Mouse (Mus musculus) MEL (cell line): ENCODE data around the gene Slc41a2. TPM values are rescaled to one million over a fixed set of nuclear protein-coding genes. Genes with fewer than 3 reads are reported as not detected.
"Not testable (repeated sequence)": the region's sequence is repeated elsewhere in the genome, so short reads cannot be mapped to it uniquely, and the experiment has no call there.

Experiments
- DNase-seq: peaks from one replicate; pipeline ENCODE4 v3.0.0; 2011; ENCODE audit warnings: low read depth, low spot score
- H3K27ac ChIP-seq: 2 replicates; pipeline ENCODE4 v1.5.1; 2012; ENCODE audit warnings: low read depth, mild to moderate bottlenecking, control low read depth, low read length, moderate library complexity; ENCODE audit not compliant: control insufficient read depth
- H3K27me3 ChIP-seq, 2 experiments: fragments of 150-350 bp in 1 of 2; sonication (generic) in 1 of 2; 2 replicates each; pipeline ENCODE4 v1.6.1; 2012; ENCODE audit warnings: low read length in 2 of 2, mild to moderate bottlenecking in 2 of 2, improper control_type of control experiment in 1 of 2, moderate library complexity in 1 of 2; ENCODE audit not compliant: insufficient read depth in 2 of 2, control insufficient read depth in 1 of 2
- H3K36me3 ChIP-seq, 2 experiments: 2 replicates each; pipeline ENCODE4 v1.6.1; 2012 to 2014; ENCODE audit warnings: low read length in 2 of 2, improper control_type of control experiment in 1 of 2, inconsistent platforms in 1 of 2, mild to moderate bottlenecking in 1 of 2; ENCODE audit not compliant: insufficient read depth in 2 of 2, control insufficient read depth in 1 of 2
- H3K4me1 ChIP-seq, 2 experiments: fragments of 150-350 bp in 1 of 2; sonication (generic) in 1 of 2; 2 replicates each; pipeline ENCODE4 v1.6.1; 2012; ENCODE audit warnings: low read length in 2 of 2, improper control_type of control experiment in 1 of 2, mild to moderate bottlenecking in 1 of 2; ENCODE audit not compliant: insufficient read depth in 2 of 2, control insufficient read depth in 1 of 2
- H3K4me3 ChIP-seq, 2 experiments: fragments of 150-350 bp in 1 of 2; sonication (generic) in 1 of 2; 2 replicates each; pipeline ENCODE4 v1.5.1; 2012; ENCODE audit warnings: low read depth in 2 of 2, low read length in 2 of 2, mild to moderate bottlenecking in 2 of 2, moderate library complexity in 2 of 2, control low read depth in 1 of 2, improper control_type of control experiment in 1 of 2; ENCODE audit not compliant: control insufficient read depth in 1 of 2, insufficient read depth in 1 of 2
- H3K79me2 ChIP-seq: 2 replicates; pipeline ENCODE4 v1.6.1; 2012; ENCODE audit warnings: mild to moderate bottlenecking, low read length, moderate library complexity; ENCODE audit not compliant: control insufficient read depth, poor library complexity, insufficient read depth
- H3K9ac ChIP-seq: 2 replicates; pipeline ENCODE4 v1.6.1; 2012; ENCODE audit warnings: low read depth, mild to moderate bottlenecking, control low read depth, low read length, moderate library complexity; ENCODE audit not compliant: control insufficient read depth, poor library complexity, severe bottlenecking
- H3K9me3 ChIP-seq: fragments of 150-350 bp; sonication (generic); replicated peaks from 2 replicates; pipeline ENCODE4 v1.6.1; 2012; ENCODE audit warnings: mild to moderate bottlenecking, low read length, improper control_type of control experiment, moderate library complexity; ENCODE audit not compliant: insufficient read depth
- BHLHE40 ChIP-seq: IDR thresholded peaks from 2 replicates; pipeline ENCODE4 v1.6.1; 2012; ENCODE audit warnings: low read depth, mild to moderate bottlenecking, inconsistent platforms, low read length, improper control_type of control experiment, borderline replicate concordance
- CHD2 ChIP-seq: IDR thresholded peaks from 2 replicates; pipeline ENCODE4 v1.6.1; 2011; ENCODE audit warnings: low read length, improper control_type of control experiment
- ELF1 ChIP-seq: IDR thresholded peaks from 2 replicates; pipeline ENCODE4 v1.6.1; 2014; ENCODE audit warnings: low read depth, mild to moderate bottlenecking, inconsistent platforms, low read length, improper control_type of control experiment, moderate library complexity
- EP300 ChIP-seq, 2 experiments: IDR thresholded peaks; 2 replicates each; pipeline ENCODE4 v1.6.1; 2011; ENCODE audit warnings: improper control_type of control experiment in 2 of 2, low read length in 2 of 2, low read depth in 1 of 2, mild to moderate bottlenecking in 1 of 2
- GATA1 ChIP-seq: IDR thresholded peaks from 2 replicates; pipeline ENCODE4 v1.6.1; 2011; ENCODE audit warnings: low read depth, low read length, improper control_type of control experiment
- HCFC1 ChIP-seq: IDR thresholded peaks from 2 replicates; pipeline ENCODE4 v1.6.1; 2012; ENCODE audit warnings: low read depth, mild to moderate bottlenecking, inconsistent platforms, low read length, improper control_type of control experiment, moderate library complexity
- JUND ChIP-seq: IDR thresholded peaks from 2 replicates; pipeline ENCODE4 v1.6.1; 2011; ENCODE audit warnings: low read depth, mild to moderate bottlenecking, improper control_type of control experiment, low read length
- MAFK ChIP-seq: IDR thresholded peaks from 2 replicates; pipeline ENCODE4 v1.6.1; 2011; ENCODE audit warnings: low read depth, mild to moderate bottlenecking, low read length, improper control_type of control experiment, borderline replicate concordance
- MAZ ChIP-seq: IDR thresholded peaks from 2 replicates; pipeline ENCODE4 v1.6.1; 2012; ENCODE audit warnings: low read depth, mild to moderate bottlenecking, inconsistent platforms, low read length, improper control_type of control experiment
- MEF2A ChIP-seq: IDR thresholded peaks from 2 replicates; pipeline ENCODE4 v1.6.1; 2014; ENCODE audit warnings: low read depth, mild to moderate bottlenecking, inconsistent platforms, low read length, improper control_type of control experiment; ENCODE audit not compliant: poor library complexity, insufficient replicate concordance, severe bottlenecking; ENCODE audit errors: extremely low read depth
- MXI1 ChIP-seq: IDR thresholded peaks from 2 replicates; pipeline ENCODE4 v1.6.1; 2011; ENCODE audit warnings: mild to moderate bottlenecking, low read depth, low read length, improper control_type of control experiment
- MYB ChIP-seq: IDR thresholded peaks from 2 replicates; pipeline ENCODE4 v1.6.1; 2011; ENCODE audit warnings: mild to moderate bottlenecking, low read depth, low read length, improper control_type of control experiment
- NELFE ChIP-seq: IDR thresholded peaks from 2 replicates; pipeline ENCODE4 v1.6.1; 2011; ENCODE audit warnings: low read depth, low read length, improper control_type of control experiment
- NRF1 ChIP-seq: IDR thresholded peaks from 2 replicates; pipeline ENCODE4 v1.6.1; 2014; ENCODE audit warnings: low read depth, mild to moderate bottlenecking, inconsistent platforms, low read length, improper control_type of control experiment, moderate library complexity; ENCODE audit not compliant: poor library complexity, insufficient read depth, severe bottlenecking
- POLR2AphosphoS2 ChIP-seq: IDR thresholded peaks from 2 replicates; pipeline ENCODE4 v1.6.1; 2011; ENCODE audit warnings: low read length, improper control_type of control experiment
- SIN3A ChIP-seq: IDR thresholded peaks from 2 replicates; pipeline ENCODE4 v1.6.1; 2012; ENCODE audit warnings: low read length, improper control_type of control experiment, inconsistent platforms
- SMC3 ChIP-seq: IDR thresholded peaks from 2 replicates; pipeline ENCODE4 v1.6.1; 2011; ENCODE audit warnings: low read depth, low read length, improper control_type of control experiment
- TBP ChIP-seq: IDR thresholded peaks from 2 replicates; pipeline ENCODE4 v1.8.0; 2011; ENCODE audit warnings: low read depth, low read length, improper control_type of control experiment
- TCF12 ChIP-seq: IDR thresholded peaks from 2 replicates; pipeline ENCODE4 v1.6.1; 2014; ENCODE audit warnings: low read depth, mild to moderate bottlenecking, inconsistent platforms, low read length, improper control_type of control experiment, moderate library complexity
- UBTF ChIP-seq: IDR thresholded peaks from 2 replicates; pipeline ENCODE4 v1.6.1; 2012; ENCODE audit warnings: low read depth, mild to moderate bottlenecking, inconsistent platforms, low read length, improper control_type of control experiment, moderate library complexity, borderline replicate concordance; ENCODE audit not compliant: insufficient read depth
- ZNF384 ChIP-seq: IDR thresholded peaks from 2 replicates; pipeline ENCODE4 v1.6.1; 2012; ENCODE audit warnings: low read depth, mild to moderate bottlenecking, inconsistent platforms, low read length, improper control_type of control experiment
- polyA plus RNA-seq, 2 experiments: library from polyadenylated mRNA; stranded (reverse) in 1 of 2; unstranded in 1 of 2; fragments of >175 nt in 1 of 2; fragments of >200 nt in 1 of 2; gene quantifications; 2 replicates each; pipeline versions ENCODE4 v1.2.1 to v1.2.4; 2012; ENCODE audit warnings: low replicate concordance in 2 of 2, low read depth in 1 of 2; ENCODE audit not compliant: insufficient read length in 2 of 2, insufficient read depth in 1 of 2, missing spikeins in 1 of 2
- total RNA-seq: library from RNA; depleted of rRNA; stranded (reverse); fragments of 300-350 nt; gene quantifications from 2 replicates; pipeline ENCODE4 v1.2.3, GENCODE M21; 2012

The Slc41a2 gene
- total and polyA plus RNA-seq, 3 experiments = not detected

DNA sequence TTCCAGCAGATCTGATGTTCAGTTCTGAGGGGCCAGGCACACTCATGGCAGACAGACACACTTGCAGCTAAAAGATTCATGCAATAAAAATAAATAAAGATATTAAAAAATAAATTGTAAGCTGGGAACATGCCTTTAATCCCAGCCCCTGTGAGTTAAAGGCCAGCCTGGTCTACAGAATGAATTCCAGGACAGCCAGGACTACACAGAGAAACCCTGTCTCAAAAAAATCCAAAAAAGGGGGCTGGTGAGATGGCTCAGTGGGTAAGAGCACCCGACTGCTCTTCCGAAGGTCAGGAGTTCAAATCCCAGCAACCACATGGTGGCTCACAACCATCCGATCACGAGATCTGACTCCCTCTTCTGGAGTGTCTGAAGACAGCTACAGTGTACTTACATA, 14.1 kb upstream of the Slc41a2 start:
- H3K9ac ChIP-seq, H3K36me3 ChIP-seq, DNase-seq, H3K4me3 ChIP-seq, H3K79me2 ChIP-seq, H3K4me1 ChIP-seq, H3K9me3 ChIP-seq, H3K27ac ChIP-seq, H3K27me3 ChIP-seq: not testable (repeated sequence)
- peak; percentile 74 for TF ChIP-seq TBP

DNA sequence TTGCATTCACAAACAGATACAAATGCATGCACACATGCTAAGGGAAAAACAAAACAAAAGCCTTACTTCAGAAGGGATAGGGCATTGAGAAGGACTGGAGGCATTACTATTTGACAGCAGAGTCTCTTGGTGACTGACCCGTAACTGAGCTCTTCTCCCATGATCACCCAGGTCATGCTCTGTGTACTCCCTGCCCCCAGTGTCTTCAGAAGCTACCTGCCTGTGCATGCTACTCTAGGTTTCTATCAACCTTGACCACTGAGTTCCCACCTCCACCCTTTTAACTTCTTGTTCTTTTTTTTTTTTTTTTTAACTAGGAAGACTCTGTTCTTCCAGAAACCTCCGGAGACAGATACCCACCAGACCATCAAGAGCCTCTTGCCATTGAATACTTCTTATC, 13.0 kb upstream of the Slc41a2 start:
- H3K27ac ChIP-seq = no peak overlapping the region
- TF ChIP-seq CHD2 = no peak
- no peak for TF ChIP-seq HCFC1
- no peak for TF ChIP-seq POLR2AphosphoS2
- TF ChIP-seq UBTF = no peak
- TF ChIP-seq NRF1 = no peak
- TF ChIP-seq, all 39 proteins: peak for 0
- Histone ChIP-seq H3K4me3 (no peak overlapping the region), H3K79me2 (no peaks in the 10 kb centered on the region), H3K9ac (no peak overlapping the region), H3K27me3 (peaks cover 0 to 9% of the 10 kb centered on the region in 2 experiments; a peak in 1 of 4 replicates), H3K36me3 (no peaks in the 10 kb centered on the region), H3K4me1 (no peaks in the 10 kb centered on the region; a peak in 1 of 4 replicates), H3K9me3 (no peaks in the 10 kb centered on the region)
- no peak for DNase-seq

DNA sequence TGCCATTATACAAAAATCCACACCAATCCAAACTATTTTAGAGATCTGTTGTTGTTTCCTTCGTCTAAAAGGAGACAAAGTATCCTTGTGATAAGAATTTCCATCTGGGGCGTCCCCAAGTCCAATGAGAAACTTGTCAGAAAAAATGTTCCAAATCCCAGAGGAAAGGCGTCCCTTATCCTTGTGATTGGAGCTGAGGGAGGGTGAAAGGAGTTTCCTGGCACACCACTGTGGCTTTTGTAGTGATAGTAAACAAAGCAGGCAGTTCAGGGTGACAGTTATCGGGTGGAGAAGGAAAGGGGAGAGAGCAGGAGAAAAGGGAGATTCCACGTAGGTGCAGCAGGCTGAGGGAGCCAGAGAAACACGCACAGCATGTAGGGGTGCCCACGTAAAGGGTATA, 9.8 kb upstream of the Slc41a2 start:
- H3K9me3 ChIP-seq = no peaks in the 10 kb centered on the region
- no peaks in the 10 kb centered on the region for H3K79me2 ChIP-seq
- peaks cover 0 to 9% of the 10 kb centered on the region in 2 experiments; a peak in 1 of 4 replicates for H3K27me3 ChIP-seq
- H3K36me3 ChIP-seq = peaks cover 0 to 4% of the 10 kb centered on the region in 2 experiments; a peak in 1 of 4 replicates
- H3K4me3 ChIP-seq = no peak overlapping the region
- TF ChIP-seq SIN3A = no peak
- TF ChIP-seq SMC3 = no peak
- TF ChIP-seq BHLHE40 = no peak
- no peak for TF ChIP-seq MEF2A
- no peak for TF ChIP-seq TCF12
- TF ChIP-seq CHD2 = no peak
- no peak for TF ChIP-seq MAFK
- no peak for TF ChIP-seq JUND
- no peak for TF ChIP-seq NELFE
- TF ChIP-seq UBTF = no peak
- no peak for TF ChIP-seq ELF1
- TF ChIP-seq MYB = no peak
- TF ChIP-seq HCFC1 = no peak
- no peak for TF ChIP-seq MXI1
- no peak for TF ChIP-seq EP300 (IDR thresholded peaks at IDR 0.05; ENCODE audit: low read depth in 1 of 2, low read length in 2 of 2)
- no peak for TF ChIP-seq MAZ
- TF ChIP-seq GATA1 = no peak
- no peak for TF ChIP-seq NRF1
- no peak for TF ChIP-seq ZNF384
- peaks cover 0 to 3% of the 10 kb centered on the region in 2 experiments; a peak in 1 of 4 replicates for H3K4me1 ChIP-seq
- H3K27ac ChIP-seq = no peak overlapping the region
- no peak overlapping the region for H3K9ac ChIP-seq
- no peak for DNase-seq
